Mouse (Mus musculus) adrenal gland (tissue): ENCODE data around the gene Mtif2.

Experiments
- intact Hi-C: fragments of 180-260 bp; cut with DNase I; formaldehyde crosslinking; loops from one replicate; pipeline ENCODE4 v1.15.1; 2025

The Mtif2 gene

DNA sequence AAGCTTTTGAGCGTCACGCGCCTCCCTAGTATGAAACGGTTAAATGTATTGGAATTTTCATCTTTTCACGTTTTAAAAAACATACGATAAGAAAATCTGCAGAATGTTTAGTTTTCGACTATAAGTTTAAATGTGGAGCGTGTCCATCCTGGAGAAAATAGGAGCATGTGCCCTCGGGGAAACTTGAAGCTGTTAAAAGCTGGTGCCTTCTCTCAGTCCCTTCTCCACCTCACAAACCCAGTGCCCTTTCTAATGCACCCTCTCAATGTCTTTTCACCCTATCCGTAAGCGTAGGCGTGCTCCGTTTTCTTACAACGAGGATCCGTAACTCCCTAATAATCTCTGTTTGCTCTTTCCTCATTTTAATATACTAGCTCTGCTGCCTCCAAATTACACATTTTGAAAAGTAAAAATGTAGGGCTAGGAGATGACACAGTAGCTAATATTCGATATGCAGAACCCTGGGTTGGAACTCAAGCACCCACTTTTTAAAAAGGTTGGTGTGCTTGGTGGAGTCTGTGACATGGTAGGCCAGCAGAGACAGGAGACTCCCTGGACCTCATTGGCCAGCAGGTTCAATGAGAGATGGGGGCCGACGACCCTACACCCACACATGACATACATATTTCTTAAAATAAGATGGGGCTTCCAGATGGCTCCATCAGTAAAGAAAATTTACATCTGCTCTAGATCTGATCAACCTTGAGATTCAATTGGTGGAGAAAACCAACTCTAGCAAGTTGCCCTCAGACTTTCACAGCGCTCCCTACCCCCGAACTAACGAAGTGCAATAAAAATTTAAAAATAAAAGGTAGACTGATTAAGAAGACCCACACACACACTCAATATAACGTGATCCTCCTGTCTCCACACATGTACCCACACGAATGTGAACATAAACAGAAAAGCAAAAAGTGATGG is 22.6 kb downstream of the Mtif2 start:
- intact Hi-C loops: loop anchor here (5.0 kb wide), 1 partner anchor 144 kb away; the partner anchor contains the start of gene Rtn4

DNA sequence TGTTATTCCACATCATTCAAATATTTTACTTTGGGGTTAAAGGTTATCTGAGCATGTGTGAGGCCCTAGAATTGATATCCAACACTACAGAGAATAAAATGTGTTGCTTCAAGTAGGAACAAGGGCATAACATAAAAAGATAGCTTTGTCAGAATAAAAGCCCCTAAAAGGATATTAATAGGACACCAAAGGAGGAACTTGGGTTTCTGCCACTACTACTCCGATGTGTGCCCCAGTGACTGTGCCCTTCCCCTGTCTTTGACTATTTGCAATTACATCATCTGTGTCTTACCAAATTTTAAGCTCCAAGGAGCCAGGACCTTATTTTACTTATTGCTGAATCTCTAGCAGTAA is 23.2 kb downstream of the Mtif2 start:
- intact Hi-C loops: loop anchor here (5.0 kb wide), 1 partner anchor 143 kb away; the partner anchor contains the start of gene Rtn4

- intact Hi-C loops: no loop called here
These were observed 34.2 kb downstream of the Mtif2 start for GRCm38 (mm10) chr11:29560452-29560851.

GRCm38 (mm10) chr11:29560990-29561389 is 34.8 kb downstream of the Mtif2 start:
- intact Hi-C loops: no loop called here

GRCm38 (mm10) chr11:29563406-29563805 is 37.2 kb downstream of the Mtif2 start:
- intact Hi-C loops: no loop called here

DNA sequence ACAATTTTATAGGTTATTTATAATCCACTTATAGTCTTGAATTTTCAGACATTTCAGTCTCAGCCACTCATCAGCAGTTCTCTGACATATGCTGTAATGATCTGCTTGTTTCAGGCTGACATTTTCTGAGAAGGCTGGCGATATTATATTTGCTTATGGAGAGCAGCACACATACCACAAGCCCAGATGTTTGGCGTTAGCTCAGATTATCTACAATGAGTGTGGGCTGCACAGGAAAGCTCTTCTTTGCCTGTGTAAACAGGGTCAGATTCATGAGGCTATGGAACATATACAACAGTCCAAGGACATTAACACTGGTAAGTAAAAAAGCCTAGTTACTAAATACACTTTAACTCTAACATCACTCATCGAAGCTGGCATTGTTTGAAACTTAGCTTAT is 45.3 kb downstream of the Mtif2 start:
- intact Hi-C loops: loop anchor here (10.0 kb wide), 1 partner anchor 313 kb away; no protein-coding TSS in a partner anchor

DNA sequence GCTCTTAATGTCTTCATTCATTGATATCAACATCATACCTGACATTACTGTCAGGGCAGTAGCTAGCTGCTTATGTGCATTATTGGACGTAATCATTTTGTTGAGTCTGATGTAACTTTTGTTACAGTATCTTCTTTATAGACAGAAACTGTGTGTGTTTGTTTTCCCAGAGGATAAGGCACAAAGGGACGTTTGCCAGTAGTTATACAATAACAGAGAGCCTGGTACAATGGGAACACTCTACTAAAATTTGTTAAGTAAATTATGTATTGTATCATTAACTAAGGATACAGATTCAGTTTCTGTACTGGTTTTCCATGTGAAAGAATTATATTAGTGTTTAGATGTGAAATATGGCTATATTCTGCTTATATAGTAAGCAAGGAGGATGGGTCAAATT is 46.4 kb downstream of the Mtif2 start:
- intact Hi-C loops: loop anchor here (10.0 kb wide), 1 partner anchor 312 kb away; no protein-coding TSS in a partner anchor

GRCm38 (mm10) chr11:29579610-29580009 is 53.4 kb downstream of the Mtif2 start:
- intact Hi-C loops: loop anchor here (10.0 kb wide), 1 partner anchor 305 kb away; no protein-coding TSS in a partner anchor
